Mouse (Mus musculus): ENCODE data around the gene Cldn14. TPM values are rescaled to one million over a fixed set of nuclear protein-coding genes. Genes with fewer than 3 reads are reported as not detected.
"Not testable (repeated sequence)": the region's sequence is repeated elsewhere in the genome, so short reads cannot be mapped to it uniquely, and the experiment has no call there.

Cldn14 gene
- polyA plus RNA-seq, 1 experiment from 2014 or later: not detected

GRCm38 (mm10) chr16:94013328-94014086, 4.9 kb upstream of the Cldn14 start:
- H3K9ac ChIP-seq; H3K36me3 ChIP-seq (replicated peaks; ENCODE audit: control insufficient read depth, insufficient read depth); H3K9me3 ChIP-seq (ENCODE audit: control insufficient read depth, low read length); H3K27me3 ChIP-seq (ENCODE audit: control insufficient read depth, insufficient read depth, low read length); H3K4me1 ChIP-seq (replicated peaks; ENCODE audit: control insufficient read depth, insufficient read depth, low read length); DNase-seq (ENCODE audit: low spot score); H3K4me2 ChIP-seq (replicated peaks); ATAC-seq (ENCODE audit: low FRiP score); H3K27ac ChIP-seq; H3K4me3 ChIP-seq (replicated peaks; ENCODE audit: low read length): not testable (repeated sequence)
- WGBS: 81% methylated on average over 8 of the region's 8 CpGs

DNA sequence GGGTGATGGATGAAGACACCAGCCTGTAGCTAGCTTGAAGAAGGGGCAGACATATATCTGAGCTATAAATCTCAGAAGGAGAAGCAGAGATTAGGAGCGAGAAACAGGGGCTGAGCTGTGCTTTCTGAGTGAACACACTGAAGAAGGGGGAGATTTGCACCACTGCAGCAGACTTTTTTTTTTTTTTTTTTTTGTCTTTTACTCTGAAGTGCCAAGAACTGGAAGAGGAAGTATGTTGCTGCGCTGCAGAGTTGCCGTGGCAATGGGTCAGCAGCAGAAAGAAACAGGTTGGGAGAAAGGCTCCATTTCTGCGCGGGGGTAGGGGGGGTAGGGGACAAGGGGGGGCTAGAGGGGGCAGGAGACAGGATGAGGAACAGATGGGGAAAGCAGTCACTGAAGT, 2.6 kb upstream of the Cldn14 start:
- Histone ChIP-seq H3K4me2 (replicated peaks) (no peak overlapping the region), H3K27me3 (ENCODE audit: control insufficient read depth, insufficient read depth, low read length) (no peaks in the 10 kb centered on the region), H3K9ac (no peak overlapping the region), H3K27ac (no peak overlapping the region), H3K4me1 (replicated peaks; ENCODE audit: control insufficient read depth, insufficient read depth, low read length) (0 out of 2 replicates have a peak, but pooled peaks cover 6% of the 10 kb centered on the region), H3K36me3 (replicated peaks; ENCODE audit: control insufficient read depth, insufficient read depth) (no peaks in the 10 kb centered on the region), H3K9me3 (ENCODE audit: control insufficient read depth, low read length) (no peaks in the 10 kb centered on the region), H3K4me3 (replicated peaks; ENCODE audit: low read length) (no peak overlapping the region)
- no peak for ATAC-seq (ENCODE audit: low FRiP score)
- WGBS: 33% methylated on average over 5 of the region's 5 CpGs
- DNase-seq (ENCODE audit: low spot score): no peak

DNA sequence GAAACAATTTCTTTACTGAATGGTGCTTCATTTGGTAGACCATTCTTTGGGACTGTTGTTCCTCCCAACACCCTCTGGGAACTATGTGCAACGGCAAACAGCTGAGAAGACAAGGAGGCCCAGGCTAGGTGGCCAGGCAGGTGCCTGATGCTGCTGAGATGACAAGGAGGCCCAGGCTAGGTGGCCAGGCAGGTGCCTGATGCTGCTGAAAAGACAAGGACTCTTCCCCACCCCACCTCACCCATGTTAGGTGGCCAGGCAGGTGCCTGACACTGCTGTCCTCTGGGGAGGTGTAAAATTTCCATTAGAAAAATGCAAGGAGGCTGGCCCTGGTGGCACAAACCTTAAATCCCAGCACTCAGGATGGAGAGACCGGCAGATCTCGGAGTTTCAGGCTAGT, 2.0 kb upstream of the Cldn14 start:
- no peak for ATAC-seq (ENCODE audit: low FRiP score)

DNA sequence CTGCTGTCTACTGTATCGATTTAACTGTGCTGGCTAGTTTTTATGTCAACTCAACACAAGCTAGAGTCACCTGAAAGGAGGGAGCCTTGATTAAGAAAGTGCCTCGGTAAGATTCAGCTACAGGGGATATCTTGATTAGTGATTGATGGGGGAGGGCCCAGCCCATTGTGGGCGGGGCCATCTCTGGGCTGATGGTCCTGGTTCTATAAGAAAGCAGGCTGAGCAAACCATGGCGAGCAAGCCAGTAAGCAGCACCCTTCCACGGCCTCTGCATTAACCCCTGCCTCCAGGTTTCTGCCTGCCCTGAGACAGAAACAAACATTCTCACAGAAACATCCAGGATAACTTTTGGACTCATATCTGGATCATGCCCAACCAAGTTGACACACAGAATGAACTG, 1.5 kb upstream of the Cldn14 start:
- WGBS: 77% methylated on average over 5 of the region's 5 CpGs

More for the DNA sequence above, 2.0 kb upstream of the Cldn14 start:
- H3K4me3 ChIP-seq (replicated peaks; ENCODE audit: low read length): no peak overlapping the region
- H3K9ac ChIP-seq: no peak overlapping the region
- H3K4me2 ChIP-seq (replicated peaks): no peak overlapping the region
- H3K27me3 ChIP-seq (ENCODE audit: control insufficient read depth, insufficient read depth, low read length): no peaks in the 10 kb centered on the region
- H3K36me3 ChIP-seq (replicated peaks; ENCODE audit: control insufficient read depth, insufficient read depth): no peaks in the 10 kb centered on the region
- DNase-seq (ENCODE audit: low spot score): no peak
- no peak overlapping the region for H3K27ac ChIP-seq
- no peaks in the 10 kb centered on the region for H3K9me3 ChIP-seq (ENCODE audit: control insufficient read depth, low read length)
- WGBS: 86% methylated on average over 3 of the region's 3 CpGs
- H3K4me1 ChIP-seq (replicated peaks; ENCODE audit: control insufficient read depth, insufficient read depth, low read length): 0 out of 2 replicates have a peak, but pooled peaks cover 6% of the 10 kb centered on the region

GRCm38 (mm10) chr16:94009356-94009755, 719 bp upstream of the Cldn14 start:
- Histone ChIP-seq H3K9me3 (ENCODE audit: control insufficient read depth, low read length) (no peaks in the 10 kb centered on the region), H3K4me1 (replicated peaks; ENCODE audit: control insufficient read depth, insufficient read depth, low read length) (0 out of 2 replicates have a peak, but pooled peaks cover 6% of the 10 kb centered on the region), H3K36me3 (replicated peaks; ENCODE audit: control insufficient read depth, insufficient read depth) (no peaks in the 10 kb centered on the region), H3K27ac (no peak overlapping the region), H3K9ac (no peak overlapping the region), H3K27me3 (ENCODE audit: control insufficient read depth, insufficient read depth, low read length) (no peaks in the 10 kb centered on the region), H3K4me3 (replicated peaks; ENCODE audit: low read length) (no peak overlapping the region), H3K4me2 (replicated peaks) (no peak overlapping the region)
- 77% methylated on average over 5 of the region's 5 CpGs for WGBS
- no peak for DNase-seq (ENCODE audit: low spot score)
- no peak for ATAC-seq (ENCODE audit: low FRiP score)

More for the DNA sequence above, 1.5 kb upstream of the Cldn14 start:
- ATAC-seq (ENCODE audit: low FRiP score): no peak
- H3K36me3 ChIP-seq (replicated peaks; ENCODE audit: control insufficient read depth, insufficient read depth): no peaks in the 10 kb centered on the region
- H3K4me1 ChIP-seq (replicated peaks; ENCODE audit: control insufficient read depth, insufficient read depth, low read length): 0 out of 2 replicates have a peak, but pooled peaks cover 6% of the 10 kb centered on the region
- no peak overlapping the region for H3K9ac ChIP-seq
- no peak overlapping the region for H3K27ac ChIP-seq
- no peak overlapping the region for H3K4me3 ChIP-seq (replicated peaks; ENCODE audit: low read length)
- H3K27me3 ChIP-seq (ENCODE audit: control insufficient read depth, insufficient read depth, low read length): no peaks in the 10 kb centered on the region
- H3K9me3 ChIP-seq (ENCODE audit: control insufficient read depth, low read length): no peaks in the 10 kb centered on the region
- H3K4me2 ChIP-seq (replicated peaks): no peak overlapping the region
- no peak for DNase-seq (ENCODE audit: low spot score)

DNA sequence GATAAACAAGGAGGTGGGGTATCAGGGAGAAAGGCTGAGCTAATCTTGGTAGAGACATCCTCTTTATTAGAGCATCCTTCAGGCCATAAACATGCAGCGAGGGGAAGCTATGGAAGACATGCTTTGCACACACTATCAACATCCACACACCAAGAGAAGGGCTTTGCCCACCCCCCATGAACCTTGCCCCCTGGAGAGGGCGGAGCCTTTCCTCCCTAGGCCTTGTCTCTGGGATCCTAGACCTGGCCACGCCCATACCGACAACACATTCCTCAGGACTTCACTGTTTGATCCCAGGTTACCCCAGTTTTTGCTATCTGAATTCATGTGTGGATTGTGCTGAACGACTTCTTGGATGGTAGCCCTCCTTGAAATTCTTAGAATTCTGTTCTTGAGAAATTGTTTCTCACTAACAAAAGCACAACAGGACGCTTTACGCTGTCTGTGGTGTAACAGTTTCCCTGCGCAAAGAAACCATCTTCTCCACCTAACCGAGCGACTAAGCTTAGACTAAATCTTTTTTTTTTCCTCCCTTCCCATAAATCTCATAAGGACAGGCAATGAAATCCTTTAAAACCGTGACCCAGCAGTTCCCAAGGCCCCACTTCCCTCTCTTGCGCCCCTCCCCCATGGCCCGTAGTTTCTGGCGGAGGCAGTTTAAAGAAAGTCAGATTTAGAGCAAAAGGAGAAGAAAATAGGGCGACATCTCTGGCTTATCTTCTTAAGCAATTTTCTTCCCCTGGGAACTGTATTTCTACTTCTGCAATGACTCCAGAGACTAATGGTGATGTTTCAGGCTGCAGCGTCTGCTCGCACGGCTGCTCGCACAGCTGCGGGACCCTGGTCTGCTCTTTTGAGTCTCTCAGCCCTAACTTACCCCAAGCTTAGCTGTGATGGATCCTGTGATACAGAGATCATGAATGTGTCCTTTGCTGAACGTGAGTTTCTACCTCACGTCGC, 1.7 kb downstream of the Cldn14 start:
- no peaks in the 10 kb centered on the region for H3K27me3 ChIP-seq (ENCODE audit: control insufficient read depth, insufficient read depth, low read length)
- peak; percentile 36 for DNase-seq (ENCODE audit: low spot score)
- H3K4me2 ChIP-seq (replicated peaks): no peak overlapping the region; the same call in 1 of the 2 replicates
- WGBS: 51% methylated on average over 23 of the region's 23 CpGs
- no peaks in the 10 kb centered on the region for H3K9me3 ChIP-seq (ENCODE audit: control insufficient read depth, low read length)
- H3K9ac ChIP-seq: no peak overlapping the region
- no peak overlapping the region for H3K4me3 ChIP-seq (replicated peaks; ENCODE audit: low read length)
- 0 out of 2 replicates have a peak, but pooled peaks cover 6% of the 10 kb centered on the region for H3K4me1 ChIP-seq (replicated peaks; ENCODE audit: control insufficient read depth, insufficient read depth, low read length)
- ATAC-seq (ENCODE audit: low FRiP score): no peak
- no peaks in the 10 kb centered on the region for H3K36me3 ChIP-seq (replicated peaks; ENCODE audit: control insufficient read depth, insufficient read depth)
- no peak overlapping the region for H3K27ac ChIP-seq

DNA sequence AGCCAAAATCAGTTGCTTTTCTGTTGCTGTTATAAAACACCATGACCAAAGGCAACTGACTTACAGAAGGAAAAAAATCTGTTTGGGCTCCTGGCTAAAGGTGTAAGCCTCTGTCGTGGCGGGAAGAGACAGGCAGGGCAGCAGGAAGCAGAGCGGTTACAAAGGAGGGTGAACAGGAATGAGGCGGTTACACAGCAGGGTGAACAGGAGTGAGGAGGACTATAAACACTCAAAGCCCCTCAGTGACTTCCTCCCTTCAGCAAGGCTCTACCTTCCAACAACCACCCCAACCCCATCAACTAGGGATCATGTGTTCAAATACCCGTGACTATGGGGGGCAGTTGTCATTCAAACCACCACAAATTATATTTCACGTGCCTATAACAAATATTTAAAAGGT, 5.2 kb downstream of the Cldn14 start:
- 80% methylated on average over 6 of the region's 6 CpGs for WGBS
- H3K4me2 ChIP-seq (replicated peaks): no peak overlapping the region
- no peaks in the 10 kb centered on the region for H3K36me3 ChIP-seq (replicated peaks; ENCODE audit: control insufficient read depth, insufficient read depth)
- no peak overlapping the region for H3K9ac ChIP-seq
- DNase-seq (ENCODE audit: low spot score): no peak
- no peak for ATAC-seq (ENCODE audit: low FRiP score)
- H3K9me3 ChIP-seq (ENCODE audit: control insufficient read depth, low read length): no peaks in the 10 kb centered on the region
- H3K27me3 ChIP-seq (ENCODE audit: control insufficient read depth, insufficient read depth, low read length): no peaks in the 10 kb centered on the region
- H3K27ac ChIP-seq: no peak overlapping the region
- H3K4me1 ChIP-seq (replicated peaks; ENCODE audit: control insufficient read depth, insufficient read depth, low read length): 0 out of 2 replicates have a peak, but pooled peaks cover 6% of the 10 kb centered on the region
- no peak overlapping the region for H3K4me3 ChIP-seq (replicated peaks; ENCODE audit: low read length)

- H3K9me3 ChIP-seq (ENCODE audit: control insufficient read depth, low read length): no peaks in the 10 kb centered on the region
- 81% methylated on average over 6 of the region's 6 CpGs for WGBS
- no peak overlapping the region for H3K4me2 ChIP-seq (replicated peaks)
- H3K27me3 ChIP-seq (ENCODE audit: control insufficient read depth, insufficient read depth, low read length): no peaks in the 10 kb centered on the region
- H3K36me3 ChIP-seq (replicated peaks; ENCODE audit: control insufficient read depth, insufficient read depth): no peaks in the 10 kb centered on the region
- ATAC-seq (ENCODE audit: low FRiP score) (no peak), DNase-seq (ENCODE audit: low spot score) (no peak)
- no peaks in the 10 kb centered on the region for H3K4me1 ChIP-seq (replicated peaks; ENCODE audit: control insufficient read depth, insufficient read depth, low read length)
- no peak overlapping the region for H3K4me3 ChIP-seq (replicated peaks; ENCODE audit: low read length)
- H3K27ac ChIP-seq: no peak overlapping the region
- no peak overlapping the region for H3K9ac ChIP-seq
Observed at GRCm38 (mm10) chr16:94001366-94001765, 7.3 kb downstream of the Cldn14 start.

DNA sequence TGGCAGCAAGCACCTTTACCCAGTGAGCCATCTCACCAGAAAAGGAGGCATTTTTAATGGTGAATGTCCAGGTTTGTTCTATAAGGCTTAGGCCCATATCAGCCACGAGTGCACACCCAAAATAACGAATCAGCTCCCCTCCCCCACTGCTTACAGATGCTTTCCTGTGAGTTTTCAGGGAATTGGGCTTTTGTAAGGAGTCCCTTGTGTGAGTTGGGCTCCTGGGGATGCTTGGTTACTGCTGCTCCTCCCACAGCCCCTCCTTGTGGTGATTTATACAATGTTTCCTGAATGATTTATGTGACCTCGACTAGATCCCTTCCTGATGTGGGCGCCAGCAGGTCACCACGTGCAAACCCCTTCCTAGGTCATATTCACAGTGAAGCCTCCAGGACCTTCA, 9.7 kb downstream of the Cldn14 start:
- Histone ChIP-seq H3K27ac (no peak overlapping the region), H3K4me1 (replicated peaks; ENCODE audit: control insufficient read depth, insufficient read depth, low read length) (no peaks in the 10 kb centered on the region), H3K36me3 (replicated peaks; ENCODE audit: control insufficient read depth, insufficient read depth) (no peaks in the 10 kb centered on the region), H3K9ac (no peak overlapping the region), H3K4me2 (replicated peaks) (no peak overlapping the region), H3K4me3 (replicated peaks; ENCODE audit: low read length) (no peak overlapping the region), H3K27me3 (ENCODE audit: control insufficient read depth, insufficient read depth, low read length) (no peaks in the 10 kb centered on the region), H3K9me3 (ENCODE audit: control insufficient read depth, low read length) (no peaks in the 10 kb centered on the region)
- DNase-seq (ENCODE audit: low spot score) (no peak), ATAC-seq (ENCODE audit: low FRiP score) (no peak)
- 49% methylated on average over 5 of the region's 5 CpGs for WGBS

All from hindbrain, embryonic 14.5 days (tissue).